Mouse (Mus musculus): ENCODE measurements around the gene Cpn2. TPM values are rescaled to one million over a fixed set of nuclear protein-coding genes. Genes with fewer than 3 reads are reported as not detected.

Gene Cpn2
- not detected for total RNA-seq (2023)

DNA sequence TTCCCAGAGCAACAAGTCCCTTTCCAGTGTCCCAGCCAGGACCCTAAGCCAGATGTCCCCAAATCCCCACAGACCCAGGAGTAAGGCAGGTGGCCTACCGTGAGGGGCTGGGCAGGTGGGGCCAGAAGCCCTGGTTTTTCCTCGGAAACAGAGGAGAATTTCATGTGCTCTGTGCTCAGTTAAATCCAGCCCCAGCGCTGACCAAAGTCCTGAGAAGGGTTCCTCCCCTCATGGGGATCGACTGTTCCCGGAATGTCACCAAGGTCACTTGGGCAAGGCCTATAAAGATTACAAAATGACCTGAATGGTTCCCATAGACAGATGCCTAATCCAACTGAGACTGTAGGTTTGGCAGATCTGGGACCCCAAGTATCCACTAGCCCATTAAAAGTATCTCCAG is at the start of gene Cpn2:
TSS of gene Cpn2 (minus strand) at position 141 of the 400 bp plus-strand sequence.

DNA sequence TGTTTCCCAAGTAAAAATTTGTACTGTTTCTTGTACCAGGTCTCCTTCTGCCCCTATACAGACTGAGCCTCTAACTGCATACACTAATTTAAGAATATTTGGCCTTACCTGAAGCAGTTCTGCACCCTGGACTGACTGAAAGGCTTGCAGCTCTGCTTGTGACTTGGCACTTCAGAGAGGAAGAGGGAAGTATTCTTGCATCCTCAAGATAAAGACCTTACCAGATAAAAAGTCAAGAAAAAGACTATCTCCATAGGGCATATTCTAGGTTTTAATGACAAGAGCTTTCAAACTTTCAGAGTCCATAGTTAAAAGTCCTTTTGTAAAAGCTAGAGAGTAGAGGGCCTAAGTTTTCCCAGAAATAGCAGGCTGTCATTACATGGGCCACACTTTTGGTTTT is 43.3 kb upstream of the Cpn2 start, which contains the start of gene Gp5:
TSS of gene Gp5 (minus strand) at position 133 of the 400 bp plus-strand sequence.

DNA sequence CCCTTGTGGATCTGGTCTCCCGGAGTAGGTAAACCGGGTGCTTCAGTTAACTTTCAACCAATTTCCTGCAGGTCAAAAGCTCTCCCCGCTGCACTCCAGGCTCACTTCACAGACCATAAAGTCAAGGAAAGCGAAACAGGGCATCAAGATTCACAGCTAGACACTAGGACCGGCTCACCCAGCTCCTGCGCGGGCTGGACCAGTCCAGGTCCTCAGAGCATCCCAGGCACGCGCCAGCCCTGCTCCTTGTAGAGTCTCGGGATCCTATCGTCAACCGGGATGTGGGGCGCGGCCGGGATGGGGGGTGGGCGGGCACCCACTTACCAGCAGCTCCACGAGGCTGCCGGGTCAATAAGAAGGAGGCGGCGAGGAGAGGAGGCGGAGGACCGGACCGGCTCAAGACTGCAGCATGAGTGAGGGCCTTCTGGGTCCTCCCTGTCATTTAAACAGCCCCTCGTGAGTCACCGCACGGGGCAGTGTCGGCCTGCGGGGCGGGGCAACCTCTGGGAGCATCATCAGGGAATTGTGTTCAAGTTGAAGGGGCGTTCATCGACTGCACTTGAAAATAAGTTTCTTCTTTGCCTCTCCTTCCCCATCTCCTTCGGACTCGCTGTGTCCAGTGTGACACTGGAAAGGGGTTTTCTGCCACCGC is 15.7 kb upstream of the Cpn2 start, which contains the start of gene Lrrc15:
TSS of gene Lrrc15 (minus strand) at position 413 of the 652 bp plus-strand sequence.

Other genes with a start within 250 kb of the Cpn2 start
- gene Hes1, start 203.1 kb downstream of the Cpn2 start, total RNA-seq (2023), result under 1 TPM; 0.73 to 0.75 TPM
- gene Lrrc15, start 15.8 kb upstream of the Cpn2 start, total RNA-seq (2023), result not detected
- gene Gp5, start 43.3 kb upstream of the Cpn2 start, total RNA-seq (2023), result 1 to 10 TPM; 1.1 to 1.4 TPM
- 10 to 100 TPM; 75.0 to 77.6 TPM for gene Atp13a3, start 138.5 kb upstream of the Cpn2 start, total RNA-seq (2023)

Data from neutrophil, adult 83 days (primary cell).